Mouse (Mus musculus): ENCODE measurements at regions not wholly inside any gene's neighbourhood (a gene's known extent, or its start where the extent isn't known, plus 50 kb on each side); places are given as distances from the start of the nearest gene placed in this dataset.
A peak's percentile ranks its signal among the peaks of the same experiment; 100 is the strongest.

DNA sequence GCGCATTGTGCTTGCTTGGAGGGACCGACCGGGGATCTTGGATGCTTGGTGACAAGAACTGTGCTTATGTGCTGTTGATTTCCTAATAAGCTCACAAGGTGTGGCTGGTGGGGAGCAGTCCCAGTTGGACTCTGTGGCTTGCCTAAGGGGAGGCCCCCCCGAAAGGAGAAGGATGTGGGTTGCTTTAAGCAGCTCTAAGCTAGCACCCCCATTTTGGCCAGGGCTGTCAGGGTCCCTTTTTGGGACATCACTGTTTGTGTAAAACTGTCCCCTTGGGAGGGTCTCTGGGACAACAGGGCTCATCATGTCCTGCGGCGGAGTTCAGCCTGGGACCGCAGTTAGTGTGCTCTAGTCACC, 51.4 kb upstream of the Eef2kmt start:
- no peak for DNase-seq (ENCODE audit: low spot score in 2 of 2)

DNA sequence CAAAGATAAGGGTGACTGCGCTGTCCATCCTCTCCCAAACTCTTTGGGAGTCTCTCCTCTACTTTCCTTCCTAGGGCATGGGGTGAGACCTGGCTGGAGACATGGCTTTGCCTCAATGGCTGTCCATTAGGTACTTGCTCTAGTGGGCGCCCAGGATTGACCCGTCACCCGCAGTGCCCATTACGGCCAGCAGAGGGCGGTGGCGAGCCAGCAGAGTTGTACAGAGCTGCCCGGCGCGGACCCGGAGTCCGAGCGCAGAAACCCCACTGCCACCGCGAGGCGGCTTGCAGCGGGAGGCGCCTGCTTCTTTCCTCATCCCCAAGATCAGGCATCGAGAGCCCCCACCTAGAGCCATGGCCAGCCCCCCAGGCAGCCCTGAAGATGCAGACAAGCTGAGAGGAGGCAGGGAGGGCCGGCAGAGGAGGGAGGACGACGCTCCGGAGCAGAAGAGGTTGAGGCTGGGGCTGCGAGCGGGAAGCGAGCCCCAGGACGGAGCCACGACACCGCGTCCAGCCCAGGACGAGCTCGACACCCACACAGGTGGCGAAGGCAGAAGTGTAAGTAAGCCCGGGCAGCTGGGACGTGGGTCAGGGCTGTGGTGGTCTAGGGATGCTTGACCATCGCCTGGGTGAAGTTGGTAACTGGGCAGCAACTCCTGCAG, 50.9 kb upstream of the Eef2kmt start:
- peak; percentile 93 to 96 for DNase-seq (ENCODE audit: low spot score in 2 of 2)
